Mouse (Mus musculus): ENCODE measurements around the gene Parp4. TPM values are rescaled to one million over a fixed set of nuclear protein-coding genes. Genes with fewer than 3 reads are reported as not detected.
A peak's percentile ranks its signal among the peaks of the same experiment; 100 is the strongest.

Gene Parp4
- total RNA-seq (2015) (32.5 and 36.2 TPM in 2 replicates), total RNA-seq (2017) (5.7 and 6.2 TPM in 2 replicates)

- peak; percentile 86 for ATAC-seq (replicated peaks; ENCODE audit: poor library complexity)
Measured at GRCm38 (mm10) chr14:56575416-56575815, at the start of gene Parp4, which contains the start of gene Cenpj. TSS of gene Parp4 (plus strand) at chr14:56575619. TSS of gene Cenpj (minus strand) at chr14:56575425.

- ATAC-seq (replicated peaks; ENCODE audit: poor library complexity): no peak
Measured at GRCm38 (mm10) chr14:56530788-56531187, 44.6 kb upstream of the Parp4 start.

- ATAC-seq (replicated peaks; ENCODE audit: poor library complexity): no peak
Measured at GRCm38 (mm10) chr14:56544946-56545345, 30.5 kb upstream of the Parp4 start.

DNA sequence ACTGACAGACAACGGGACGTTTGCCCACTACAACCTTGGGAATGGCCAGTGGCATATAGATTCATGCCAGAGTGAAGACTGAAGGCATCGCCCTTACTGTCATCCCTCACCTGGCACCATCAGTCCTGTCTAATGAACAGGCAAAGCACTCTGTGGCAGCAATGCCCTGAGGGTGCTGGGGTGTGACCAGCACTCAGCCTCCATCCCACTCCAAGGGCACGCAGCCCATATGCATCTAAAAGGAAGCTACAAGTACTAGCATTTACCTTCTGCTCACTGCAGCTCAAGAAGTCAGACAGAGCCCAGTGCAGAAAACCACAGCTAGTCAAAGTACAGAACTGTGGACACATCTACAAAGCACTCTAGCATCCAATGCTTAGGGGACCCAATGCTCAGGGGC is 29.9 kb upstream of the Parp4 start:
- ATAC-seq (replicated peaks; ENCODE audit: poor library complexity): no peak

GRCm38 (mm10) chr14:56550960-56551359 is 24.5 kb upstream of the Parp4 start:
- ATAC-seq (replicated peaks; ENCODE audit: poor library complexity): no peak

DNA sequence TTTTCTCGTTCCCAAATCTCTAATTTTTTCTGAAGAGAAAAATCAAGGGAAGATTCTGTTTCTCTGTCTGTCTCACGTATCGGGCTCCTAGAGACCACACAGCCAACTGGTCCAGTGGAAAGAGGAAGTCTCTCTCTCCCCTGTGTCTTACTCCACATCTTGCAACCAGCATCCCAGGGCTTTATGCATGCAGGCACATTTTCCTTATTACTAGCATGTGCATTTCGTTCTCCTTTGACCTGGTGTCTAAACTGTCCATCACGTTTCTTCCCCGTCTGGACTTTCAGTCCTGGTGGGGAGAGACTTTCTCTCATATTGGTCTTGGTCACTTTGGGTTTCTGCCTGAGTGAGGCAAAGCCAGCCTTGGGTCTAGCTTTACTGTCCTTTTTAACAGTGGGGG is 22.5 kb upstream of the Parp4 start:
- ATAC-seq (replicated peaks; ENCODE audit: poor library complexity): peak; percentile 52; the same call in 1 of the 2 replicates

DNA sequence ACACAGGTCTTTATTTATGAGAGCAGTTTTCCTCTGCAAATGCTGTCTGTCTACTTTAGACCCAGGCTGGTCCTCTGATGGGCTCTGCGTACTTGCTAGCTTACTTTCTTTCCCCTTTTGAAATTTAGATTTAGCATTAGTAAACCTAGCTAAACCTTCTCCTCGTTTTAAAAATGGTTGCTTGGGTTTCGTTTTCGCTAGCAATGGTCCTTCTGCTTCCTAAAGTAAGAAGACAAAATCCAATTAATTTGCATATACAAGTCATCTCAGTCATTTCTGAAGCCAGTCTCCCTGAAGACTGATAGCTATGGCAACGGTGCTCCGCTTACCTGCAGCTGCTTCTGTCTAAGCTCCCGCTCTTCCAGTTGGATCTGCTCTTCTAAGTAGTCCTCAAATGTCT is 22.1 kb upstream of the Parp4 start:
- ATAC-seq (replicated peaks; ENCODE audit: poor library complexity): no peak

DNA sequence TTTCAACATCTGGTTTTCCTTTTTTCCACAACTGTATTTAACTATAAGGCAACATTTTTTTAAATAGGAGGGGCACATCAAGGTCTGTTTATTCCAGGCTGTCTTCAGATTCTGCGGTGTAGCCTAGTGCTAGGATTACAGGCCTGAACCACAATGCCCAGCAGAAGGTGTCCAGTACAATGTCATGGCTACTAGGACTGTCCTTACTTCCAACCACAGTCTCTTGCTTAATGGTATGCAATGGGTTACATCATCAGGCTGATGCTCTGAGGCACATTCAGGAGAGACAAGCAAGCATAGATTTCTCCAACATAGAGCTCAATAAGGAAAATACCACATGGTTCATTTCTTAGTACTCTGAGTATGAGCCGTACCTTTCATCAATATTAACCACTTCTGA is 20.7 kb upstream of the Parp4 start:
- peak; percentile 63 for ATAC-seq (replicated peaks; ENCODE audit: poor library complexity)

DNA sequence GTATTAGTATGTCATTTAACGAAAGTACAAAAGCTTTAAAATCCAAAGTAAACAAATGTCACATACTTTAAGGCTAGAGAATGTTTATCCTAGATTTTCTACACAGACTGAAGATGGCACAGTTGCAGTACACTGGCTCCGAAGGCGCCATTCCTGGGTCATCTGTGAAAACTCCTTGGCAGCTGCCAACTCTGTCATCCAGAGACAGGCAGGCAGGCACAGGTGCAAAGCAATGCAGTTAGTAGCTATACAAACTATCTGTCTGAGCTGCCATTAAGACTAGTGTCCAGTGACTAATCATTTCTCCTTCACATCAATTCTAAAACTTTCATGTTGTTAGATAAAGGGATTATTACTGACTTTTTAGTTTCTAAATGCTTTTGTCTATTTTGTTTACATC is 16.3 kb upstream of the Parp4 start:
- ATAC-seq (replicated peaks; ENCODE audit: poor library complexity): no peak

DNA sequence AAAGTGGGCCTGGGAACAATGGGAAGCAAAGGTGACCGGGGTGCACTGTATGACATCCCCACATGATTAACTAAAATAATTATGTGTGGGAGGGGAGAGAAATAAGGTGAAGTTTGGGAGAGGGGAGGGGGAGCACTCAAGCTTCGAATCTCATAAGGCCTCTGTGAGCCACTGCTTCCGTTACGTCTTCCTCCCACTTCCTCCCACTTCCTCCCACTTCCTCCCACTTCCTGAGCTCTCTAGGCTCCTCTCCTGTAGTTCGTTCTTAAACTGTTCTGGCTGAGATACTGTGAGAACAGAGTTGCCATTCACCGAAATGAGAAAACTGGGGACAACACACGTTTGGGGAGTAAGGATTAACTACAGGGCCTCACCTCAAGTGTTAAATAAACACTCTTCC is 7.9 kb upstream of the Parp4 start:
- no peak for ATAC-seq (replicated peaks; ENCODE audit: poor library complexity)

- no peak for ATAC-seq (replicated peaks; ENCODE audit: poor library complexity)
Measured at GRCm38 (mm10) chr14:56569041-56569440, 6.4 kb upstream of the Parp4 start.

DNA sequence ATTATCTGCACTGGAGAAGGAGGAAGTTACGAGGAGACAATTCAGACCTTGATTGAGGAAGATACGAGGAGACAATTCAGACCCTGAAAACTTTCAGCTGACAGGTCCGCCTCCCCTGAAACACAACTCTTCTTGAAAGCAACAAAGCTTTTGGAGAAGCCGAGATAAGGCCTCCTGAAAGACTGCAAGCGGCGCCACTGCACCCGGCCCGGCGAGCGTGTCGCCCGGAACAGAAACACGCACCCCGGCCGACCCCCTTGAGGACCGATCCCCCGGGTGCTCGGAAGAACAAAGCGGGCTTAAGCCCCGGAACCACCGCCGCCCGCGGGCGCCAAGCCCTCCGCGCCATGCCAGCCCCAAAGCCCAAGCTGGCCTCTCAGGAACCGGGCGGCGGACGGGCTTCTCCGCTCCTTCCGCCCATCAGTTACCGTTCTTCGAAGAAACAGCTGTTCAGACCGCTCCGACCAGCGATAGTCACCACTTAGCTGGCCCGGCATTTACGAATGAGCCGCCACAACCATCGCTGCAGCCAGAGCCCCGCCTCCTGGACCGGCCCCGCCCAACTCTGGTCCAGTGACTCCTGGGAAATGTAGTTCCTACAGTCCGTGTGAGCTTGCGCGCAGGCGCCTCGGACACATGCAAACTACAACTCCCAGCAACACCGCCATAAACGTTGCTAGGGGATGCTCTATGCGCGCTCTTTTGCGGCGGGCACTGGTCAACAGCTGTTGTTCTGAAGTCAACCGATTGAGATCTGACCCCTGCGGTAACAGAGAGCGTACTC is 3.9 kb upstream of the Parp4 start:
- ATAC-seq (replicated peaks; ENCODE audit: poor library complexity): peak; percentile 88

GRCm38 (mm10) chr14:56572546-56572945 is 2.9 kb upstream of the Parp4 start:
- no peak for ATAC-seq (replicated peaks; ENCODE audit: poor library complexity)

DNA sequence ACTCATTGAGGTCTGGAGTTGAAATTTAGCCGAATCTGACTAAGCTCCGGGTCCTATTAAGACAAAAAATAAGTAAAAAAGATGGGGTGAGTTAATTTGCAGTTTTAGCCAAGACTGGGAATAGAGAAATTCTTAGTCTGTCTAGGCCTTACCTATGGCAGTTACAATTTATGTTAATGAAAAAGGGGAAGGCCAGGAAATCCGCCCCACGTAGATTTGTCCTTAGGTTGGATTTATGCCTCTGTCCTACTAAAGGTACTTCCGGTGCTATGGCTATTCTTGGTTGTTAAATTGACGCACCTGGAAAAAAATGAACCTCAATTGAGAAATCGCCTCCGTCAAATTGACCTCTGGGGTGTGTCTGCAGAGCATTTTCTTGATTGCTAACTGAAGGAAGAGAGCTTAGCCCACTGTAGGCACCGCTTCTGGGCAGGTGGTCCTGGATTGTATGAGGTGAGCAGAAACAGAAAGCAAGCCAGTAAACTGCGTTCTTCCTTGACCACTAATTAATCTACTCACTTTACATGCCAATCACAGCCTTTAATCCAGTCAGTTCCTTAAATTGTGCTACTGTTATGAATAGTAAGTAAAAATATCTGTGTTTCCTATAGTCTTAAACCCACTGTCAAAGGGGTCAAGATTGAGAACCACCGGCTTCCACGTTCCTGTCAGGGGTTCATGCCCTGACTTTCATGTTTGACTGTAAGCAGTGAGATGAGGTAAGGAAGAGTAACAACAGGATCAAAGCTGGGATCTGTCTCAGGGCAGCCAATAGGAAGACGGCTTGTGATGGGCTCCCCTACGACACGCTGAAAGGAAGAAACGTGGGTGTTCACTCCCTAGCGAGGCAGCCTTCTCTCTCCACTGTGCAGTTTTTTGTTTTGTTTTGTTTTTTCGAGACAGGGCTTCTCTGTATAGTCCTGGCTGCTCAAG is 816 bp downstream of the Parp4 start:
- no peak for ATAC-seq (replicated peaks; ENCODE audit: poor library complexity)

DNA sequence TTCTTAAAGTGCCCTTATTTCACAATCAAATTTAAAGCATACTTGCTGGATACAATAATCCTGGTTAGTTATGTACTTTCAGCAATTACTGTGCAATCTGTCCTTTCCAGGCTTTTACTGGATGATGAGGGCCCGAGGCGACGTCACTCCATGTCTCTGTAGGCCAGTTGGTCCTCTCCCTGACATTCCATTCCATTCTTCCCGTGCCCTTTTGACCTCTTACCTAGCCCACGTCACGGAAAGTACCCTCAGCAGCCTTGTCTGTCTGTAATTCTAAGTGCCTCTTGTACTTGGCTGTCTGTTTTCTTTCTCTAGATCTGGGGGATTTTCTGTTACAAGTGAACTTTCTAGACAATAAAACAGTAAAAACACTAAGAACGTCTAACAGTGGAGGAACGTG is 3.6 kb downstream of the Parp4 start:
- ATAC-seq (replicated peaks; ENCODE audit: poor library complexity): no peak

GRCm38 (mm10) chr14:56581117-56581516 is 5.7 kb downstream of the Parp4 start:
- ATAC-seq (replicated peaks; ENCODE audit: poor library complexity): peak; percentile 73

- no peak for ATAC-seq (replicated peaks; ENCODE audit: poor library complexity)
Measured at GRCm38 (mm10) chr14:56582294-56582693, 6.9 kb downstream of the Parp4 start.

- ATAC-seq (replicated peaks; ENCODE audit: poor library complexity): no peak
Measured at GRCm38 (mm10) chr14:56592191-56592590, 16.8 kb downstream of the Parp4 start.

DNA sequence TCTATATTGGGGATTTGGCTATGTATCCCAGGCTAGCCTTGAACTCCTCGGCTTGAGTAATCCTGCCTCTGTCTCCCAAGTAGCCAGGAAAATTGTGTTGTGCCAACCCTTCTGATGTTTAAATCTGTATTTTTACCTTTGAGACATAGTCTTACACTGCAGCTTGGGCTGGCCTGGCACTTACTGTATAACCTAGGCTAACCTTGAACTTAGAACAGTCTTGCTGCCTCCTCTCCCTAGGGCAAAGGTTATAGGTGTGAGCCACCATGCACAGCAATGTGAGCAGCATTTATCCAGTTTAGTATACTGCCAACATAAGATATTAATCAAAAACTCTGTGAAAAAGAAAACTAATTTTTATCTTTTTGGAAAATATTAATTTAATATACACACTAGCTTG is 19.4 kb downstream of the Parp4 start:
- ATAC-seq (replicated peaks; ENCODE audit: poor library complexity): no peak

GRCm38 (mm10) chr14:56598759-56599158 is 23.3 kb downstream of the Parp4 start:
- peak; percentile 85 for ATAC-seq (replicated peaks; ENCODE audit: poor library complexity)

GRCm38 (mm10) chr14:56602069-56602468 is 26.6 kb downstream of the Parp4 start:
- ATAC-seq (replicated peaks; ENCODE audit: poor library complexity): no peak

GRCm38 (mm10) chr14:56604438-56604837 is 29.0 kb downstream of the Parp4 start:
- no peak for ATAC-seq (replicated peaks; ENCODE audit: poor library complexity)

Data from megakaryocyte progenitor cell, adult 5-6 weeks (primary cell).